Mouse (Mus musculus): ENCODE results near the gene Rhof. TPM values are rescaled to one million over a fixed set of nuclear protein-coding genes. Genes with fewer than 3 reads are reported as not detected.

Rhof gene
- polyA plus RNA-seq, 1 experiment: 1.1 TPM

- no peak for TF ChIP-seq GATA1 (IDR thresholded peaks at IDR 0.05; ENCODE audit: low read length)
These were observed 19.3 kb upstream of the Rhof start for GRCm38 (mm10) chr5:123151707-123152362.

- no peak for TF ChIP-seq GATA1 (IDR thresholded peaks at IDR 0.05; ENCODE audit: low read length)
These were observed 18.6 kb upstream of the Rhof start for GRCm38 (mm10) chr5:123151077-123151476.

- TF ChIP-seq GATA1 (IDR thresholded peaks at IDR 0.05; ENCODE audit: low read length): no peak
These were observed 18.1 kb upstream of the Rhof start for GRCm38 (mm10) chr5:123150641-123151040.

GRCm38 (mm10) chr5:123149451-123150400, 17.2 kb upstream of the Rhof start:
- TF ChIP-seq GATA1 (IDR thresholded peaks at IDR 0.05; ENCODE audit: low read length): no peak

- no peak for TF ChIP-seq GATA1 (IDR thresholded peaks at IDR 0.05; ENCODE audit: low read length)
These were observed 15.7 kb upstream of the Rhof start for GRCm38 (mm10) chr5:123148073-123148722.

GRCm38 (mm10) chr5:123147569-123147968, 15.1 kb upstream of the Rhof start:
- TF ChIP-seq GATA1 (IDR thresholded peaks at IDR 0.05; ENCODE audit: low read length): no peak

GRCm38 (mm10) chr5:123146357-123146756, 13.9 kb upstream of the Rhof start:
- no peak for TF ChIP-seq GATA1 (IDR thresholded peaks at IDR 0.05; ENCODE audit: low read length)

- no peak for TF ChIP-seq GATA1 (IDR thresholded peaks at IDR 0.05; ENCODE audit: low read length)
These were observed 12.5 kb upstream of the Rhof start for GRCm38 (mm10) chr5:123144746-123145590.

GRCm38 (mm10) chr5:123143971-123144745, 11.7 kb upstream of the Rhof start:
- TF ChIP-seq GATA1 (IDR thresholded peaks at IDR 0.05; ENCODE audit: low read length): no peak

- no peak for TF ChIP-seq GATA1 (IDR thresholded peaks at IDR 0.05; ENCODE audit: low read length)
These were observed 10.9 kb upstream of the Rhof start for GRCm38 (mm10) chr5:123143251-123143970.

GRCm38 (mm10) chr5:123142161-123143157, 10.0 kb upstream of the Rhof start, which contains the start of gene Setd1b:
Gene Setd1b, plus strand, starts transcription at chr5:123142193.
- no peak for TF ChIP-seq GATA1 (IDR thresholded peaks at IDR 0.05; ENCODE audit: low read length)

- TF ChIP-seq GATA1 (IDR thresholded peaks at IDR 0.05; ENCODE audit: low read length): no peak
These were observed 9.2 kb upstream of the Rhof start for GRCm38 (mm10) chr5:123141555-123142160.

Data from G1E-ER4 (cell line).